Mouse (Mus musculus) kidney, adult 2 months (tissue): ENCODE data around the gene Serpina12.

Experiments
- CTCF ChIP-seq: fragments of 200-500 bp; conservative IDR thresholded peaks from 2 replicates; pipeline ENCODE4 v1.5.1; 2011; ENCODE audit warnings: low read depth, mild to moderate bottlenecking, control low read depth, low read length, moderate library complexity, mixed read lengths; ENCODE audit not compliant: insufficient read depth, insufficient read length
- POLR2A ChIP-seq: fragments of 200-500 bp; IDR thresholded peaks from one replicate; pipeline ENCODE4 v1.6.1; 2011; ENCODE audit warnings: low read depth, low read length, control low read depth

DNA sequence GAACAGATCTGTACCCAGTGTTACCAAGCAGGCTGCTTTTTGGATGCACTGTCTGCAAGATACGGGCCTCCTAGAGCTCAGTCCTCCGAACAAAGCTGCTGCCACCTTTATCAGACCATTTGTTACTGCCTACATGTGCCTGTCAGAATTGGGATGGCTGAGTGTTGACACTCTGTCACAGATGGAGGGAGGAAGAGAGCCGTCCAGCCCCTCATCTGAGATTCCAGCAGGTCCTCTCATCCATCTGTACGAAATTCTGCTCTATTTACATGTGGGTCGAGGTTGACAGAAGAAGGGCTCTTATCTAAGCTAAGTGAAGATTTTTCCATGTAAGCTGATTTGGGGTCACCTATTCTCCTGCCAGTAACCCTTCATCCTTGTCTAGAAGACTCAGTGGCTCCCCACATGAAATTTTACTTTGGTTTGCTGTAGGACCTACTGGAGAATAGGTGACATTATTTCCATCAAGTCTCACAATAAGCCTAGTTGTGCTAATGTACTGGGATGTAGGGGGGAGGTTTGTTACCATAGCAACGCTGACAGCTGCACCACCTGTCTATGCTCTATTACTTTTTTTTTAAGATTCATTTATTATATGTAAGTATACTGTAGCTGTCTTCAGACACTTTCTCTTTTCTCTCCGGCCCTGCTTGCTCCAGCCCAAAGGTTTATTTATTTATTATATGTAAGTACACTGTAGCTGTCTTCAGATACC is 62.4 kb downstream of the Serpina12 start:
- TF ChIP-seq CTCF (no peak), POLR2A (no peak)
